Mouse (Mus musculus): ENCODE results near the gene Gbf1. TPM values are rescaled to one million over a fixed set of nuclear protein-coding genes. Genes with fewer than 3 reads are reported as not detected.

Gene Gbf1
- polyA plus RNA-seq, 1 experiment from 2014 or later, result 69.9 TPM

- Histone ChIP-seq H3K9me3 (no peaks in the 10 kb centered on the region), H3K4me3 (no peak overlapping the region), H3K27ac (replicated peaks) (no peak overlapping the region), H3K4me2 (replicated peaks) (no peak overlapping the region), H3K27me3 (peaks cover 93% of the 10 kb centered on the region), H3K4me1 (peaks cover 19% of the 10 kb centered on the region), H3K9ac (replicated peaks) (no peak overlapping the region), H3K36me3 (no peaks in the 10 kb centered on the region)
- ATAC-seq (ENCODE audit: low FRiP score, low read depth), result no peak
- WGBS, result 70% methylated on average over 6 of the region's 6 CpGs
Observed at GRCm38 (mm10) chr19:46313591-46313990, 161.3 kb downstream of the Gbf1 start.

- Histone ChIP-seq H3K4me3 (no peak overlapping the region), H3K27me3 (peaks cover 94% of the 10 kb centered on the region), H3K4me1 (peaks cover 21% of the 10 kb centered on the region), H3K9ac (replicated peaks) (no peak overlapping the region), H3K27ac (replicated peaks) (no peak overlapping the region), H3K36me3 (no peaks in the 10 kb centered on the region), H3K9me3 (no peaks in the 10 kb centered on the region), H3K4me2 (replicated peaks) (no peak overlapping the region)
- 18% methylated on average over 14 of the region's 18 CpGs for WGBS
- ATAC-seq (ENCODE audit: low FRiP score, low read depth), result no peak
Observed at GRCm38 (mm10) chr19:46314151-46314601, 161.9 kb downstream of the Gbf1 start.

- Histone ChIP-seq H3K4me2 (replicated peaks) (no peak overlapping the region), H3K4me3 (no peak overlapping the region), H3K9ac (replicated peaks) (no peak overlapping the region), H3K9me3 (no peaks in the 10 kb centered on the region), H3K27ac (replicated peaks) (no peak overlapping the region), H3K4me1 (peaks cover 29% of the 10 kb centered on the region), H3K36me3 (no peaks in the 10 kb centered on the region), H3K27me3 (peaks cover 95% of the 10 kb centered on the region)
- no peak for ATAC-seq (ENCODE audit: low FRiP score, low read depth)
- 48% methylated on average over 14 of the region's 14 CpGs for WGBS
Observed at GRCm38 (mm10) chr19:46314872-46315742, 162.8 kb downstream of the Gbf1 start.

- Histone ChIP-seq H3K4me2 (replicated peaks) (peak overlapping the region; percentile 64; the same call in 1 of the 2 replicates), H3K9me3 (no peaks in the 10 kb centered on the region), H3K4me1 (peaks cover 33% of the 10 kb centered on the region), H3K27ac (replicated peaks) (no peak overlapping the region), H3K9ac (replicated peaks) (no peak overlapping the region), H3K36me3 (no peaks in the 10 kb centered on the region), H3K4me3 (no peak overlapping the region), H3K27me3 (peaks cover 94% of the 10 kb centered on the region)
- WGBS, result 52% methylated on average over 12 of the region's 12 CpGs
- no peak for ATAC-seq (ENCODE audit: low FRiP score, low read depth)
Observed at GRCm38 (mm10) chr19:46315752-46316610, 163.7 kb downstream of the Gbf1 start.

GRCm38 (mm10) chr19:46316846-46317545 is 164.7 kb downstream of the Gbf1 start:
- WGBS, result 32% methylated on average over 15 of the region's 15 CpGs
- Histone ChIP-seq H3K27me3 (peaks cover 88% of the 10 kb centered on the region), H3K9me3 (no peaks in the 10 kb centered on the region), H3K4me2 (replicated peaks) (peak overlapping the region; percentile 64), H3K4me3 (peak overlapping the region; percentile 46), H3K4me1 (peaks cover 43% of the 10 kb centered on the region), H3K9ac (replicated peaks) (peak overlapping the region; percentile 52; the same call in 1 of the 2 replicates), H3K27ac (replicated peaks) (0 out of 2 replicates have a peak overlapping the region, but pooled peaks have one; percentile 52), H3K36me3 (no peaks in the 10 kb centered on the region)
- ATAC-seq (ENCODE audit: low FRiP score, low read depth), result no peak

GRCm38 (mm10) chr19:46317546-46317885 is 165.2 kb downstream of the Gbf1 start:
- Histone ChIP-seq H3K36me3 (no peaks in the 10 kb centered on the region), H3K4me2 (replicated peaks) (peak overlapping the region; percentile 64), H3K9ac (replicated peaks) (peak overlapping the region; percentile 52), H3K27me3 (peaks cover 91% of the 10 kb centered on the region), H3K27ac (replicated peaks) (peak overlapping the region; percentile 52; the same call in 1 of the 2 replicates), H3K4me3 (peak overlapping the region; percentile 46), H3K4me1 (peaks cover 49% of the 10 kb centered on the region), H3K9me3 (no peaks in the 10 kb centered on the region)
- WGBS, result under 1% methylated on average over 47 of the region's 48 CpGs
- ATAC-seq (ENCODE audit: low FRiP score, low read depth), result no peak

- H3K4me2 ChIP-seq (replicated peaks), result peak overlapping the region; percentile 64
- no peaks in the 10 kb centered on the region for H3K36me3 ChIP-seq
- no peaks in the 10 kb centered on the region for H3K9me3 ChIP-seq
- no peak for ATAC-seq (ENCODE audit: low FRiP score, low read depth)
- peaks cover 91% of the 10 kb centered on the region for H3K27me3 ChIP-seq
- H3K4me3 ChIP-seq, result peak overlapping the region; percentile 46
- WGBS, result 2% methylated on average over 38 of the region's 42 CpGs
- peak overlapping the region; percentile 52 for H3K9ac ChIP-seq (replicated peaks)
- H3K27ac ChIP-seq (replicated peaks), result 0 out of 2 replicates have a peak overlapping the region, but pooled peaks have one; percentile 52
- peaks cover 52% of the 10 kb centered on the region for H3K4me1 ChIP-seq
Observed at GRCm38 (mm10) chr19:46318031-46318471, 165.7 kb downstream of the Gbf1 start.

- 13% methylated on average over 16 of the region's 16 CpGs for WGBS
- Histone ChIP-seq H3K36me3 (no peaks in the 10 kb centered on the region), H3K4me2 (replicated peaks) (peak overlapping the region; percentile 64), H3K27ac (replicated peaks) (0 out of 2 replicates have a peak overlapping the region, but pooled peaks have one; percentile 5), H3K9me3 (no peaks in the 10 kb centered on the region), H3K4me3 (peak overlapping the region; percentile 46), H3K9ac (replicated peaks) (no peak overlapping the region), H3K27me3 (peaks cover 91% of the 10 kb centered on the region), H3K4me1 (peaks cover 54% of the 10 kb centered on the region)
- no peak for ATAC-seq (ENCODE audit: low FRiP score, low read depth)
Observed at GRCm38 (mm10) chr19:46318586-46319378, 166.5 kb downstream of the Gbf1 start.

GRCm38 (mm10) chr19:46320076-46320785 is 167.9 kb downstream of the Gbf1 start:
- Histone ChIP-seq H3K36me3 (no peaks in the 10 kb centered on the region), H3K27ac (replicated peaks) (peak overlapping the region; percentile 84; the same call in 1 of the 2 replicates), H3K9ac (replicated peaks) (no peak overlapping the region), H3K4me3 (no peak overlapping the region), H3K4me2 (replicated peaks) (no peak overlapping the region), H3K9me3 (no peaks in the 10 kb centered on the region), H3K27me3 (peaks cover 91% of the 10 kb centered on the region), H3K4me1 (peaks cover 62% of the 10 kb centered on the region)
- WGBS, result 84% methylated on average over 8 of the region's 8 CpGs
- ATAC-seq (ENCODE audit: low FRiP score, low read depth), result no peak

GRCm38 (mm10) chr19:46321101-46321943 is 169.0 kb downstream of the Gbf1 start:
- WGBS, result 18% methylated on average over 6 of the region's 6 CpGs

More at GRCm38 (mm10) chr19:46321101-46321943, 169.0 kb downstream of the Gbf1 start:
- H3K27ac ChIP-seq (replicated peaks), result peak overlapping the region; percentile 84
- peak overlapping the region; percentile 27 for H3K4me2 ChIP-seq (replicated peaks)
- peaks cover 91% of the 10 kb centered on the region for H3K27me3 ChIP-seq
- H3K36me3 ChIP-seq, result no peaks in the 10 kb centered on the region
- no peak overlapping the region; the same call in 1 of the 2 replicates for H3K9ac ChIP-seq (replicated peaks)
- no peak overlapping the region for H3K4me3 ChIP-seq
- no peaks in the 10 kb centered on the region for H3K9me3 ChIP-seq
- ATAC-seq (ENCODE audit: low FRiP score, low read depth), result peak; percentile 85
- peaks cover 68% of the 10 kb centered on the region for H3K4me1 ChIP-seq
